8 mouse cellular contexts compared by ENCODE assay signal in the genomic region with DNA sequence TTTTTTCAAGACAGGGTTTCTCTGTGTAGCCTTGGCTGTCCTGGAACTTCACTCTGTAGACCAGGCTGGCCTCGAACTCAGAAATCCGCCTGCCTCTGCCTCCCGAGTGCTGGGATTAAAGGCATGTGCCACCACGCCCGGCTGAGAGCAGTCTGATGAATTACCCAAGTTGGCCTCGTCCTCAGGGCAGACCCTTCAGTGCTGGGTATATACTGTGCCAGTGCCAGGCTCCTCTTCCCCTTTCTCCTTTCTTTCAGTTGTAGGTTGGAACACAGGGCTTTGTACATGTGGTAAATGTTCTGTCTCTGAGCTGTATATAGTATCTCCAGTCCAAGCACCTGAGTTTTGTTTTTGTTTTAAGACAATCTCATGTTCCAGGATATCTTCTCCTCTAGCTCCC. TPM values are rescaled to one million over a fixed set of nuclear protein-coding genes. Genes with fewer than 3 reads are reported as not detected.
DNase-seq lines count a peak whose midpoint lies in the region; ATAC-seq and TF ChIP-seq lines count a peak whose summit lies in the region.

No protein-coding gene starts in this region.

- WGBS in heart, embryonic 15.5 days, result 79% methylated on average over 6 of the region's 6 CpGs
- WGBS in hindbrain, embryonic 13.5 days, result 71% methylated on average over 6 of the region's 6 CpGs
- 73% methylated on average over 6 of the region's 6 CpGs for WGBS in midbrain, embryonic 13.5 days

- TF ChIP-seq CTCF in G1E (IDR thresholded peaks at IDR 0.05; ENCODE audit: low read depth, low read length), result no peak

- H3K9ac ChIP-seq in heart, embryonic 15.5 days, result no peak overlapping the region
- peak overlapping the region; percentile 92; the same call in 1 of the 2 replicates for H3K9ac ChIP-seq in hindbrain, embryonic 13.5 days
- H3K9ac ChIP-seq in midbrain, embryonic 13.5 days (replicated peaks), result peak overlapping the region; percentile 39; the same call in 1 of the 2 replicates

- H3K4me1 ChIP-seq in heart, embryonic 15.5 days (replicated peaks), result peaks cover 35% of the 10 kb centered on the region
- peaks cover 38% of the 10 kb centered on the region for H3K4me1 ChIP-seq in G1E (ENCODE audit: insufficient read depth, low read depth, low read length)
- peaks cover 36% of the 10 kb centered on the region for H3K4me1 ChIP-seq in hindbrain, embryonic 13.5 days (replicated peaks)
- H3K4me1 ChIP-seq in midbrain, embryonic 13.5 days (replicated peaks), result peaks cover 35% of the 10 kb centered on the region

- peak overlapping the region; percentile 79 for H3K4me3 ChIP-seq in heart, embryonic 15.5 days
- peak overlapping the region; percentile 59; the same call in 1 of the 2 replicates for H3K4me3 ChIP-seq in G1E (ENCODE audit: low read depth, low read length)
- peak overlapping the region; percentile 84 for H3K4me3 ChIP-seq in hindbrain, embryonic 13.5 days
- peak overlapping the region; percentile 85 for H3K4me3 ChIP-seq in midbrain, embryonic 13.5 days (replicated peaks)

- no peak for DNase-seq in heart, adult 8-10 months (ENCODE audit: low spot score)
- DNase-seq in G1E (ENCODE audit: low spot score), result no peak
- DNase-seq in thymus, adult 18-20 months, result no peak
- DNase-seq in thymus, postnatal 0 days (ENCODE audit: low spot score), result no peak
- no peak for DNase-seq in urinary bladder, postnatal 10 days (ENCODE audit: low spot score)

- no peak for ATAC-seq in heart, embryonic 15.5 days (replicated peaks; ENCODE audit: insufficient number of reproducible peaks, insufficient read depth, low FRiP score, low read depth)
- ATAC-seq in G1E (ENCODE audit: extremely low read depth, insufficient number of reproducible peaks, low FRiP score, poor library complexity, severe bottlenecking), result no peak
- ATAC-seq in hindbrain, embryonic 13.5 days (ENCODE audit: low FRiP score), result no peak
- ATAC-seq in midbrain, embryonic 13.5 days, result no peak

- H3K9me3 ChIP-seq in heart, embryonic 15.5 days (replicated peaks), result no peaks in the 10 kb centered on the region
- H3K9me3 ChIP-seq in G1E (replicated peaks), result no peaks in the 10 kb centered on the region
- H3K9me3 ChIP-seq in hindbrain, embryonic 13.5 days, result no peaks in the 10 kb centered on the region
- no peaks in the 10 kb centered on the region for H3K9me3 ChIP-seq in midbrain, embryonic 13.5 days

- no peak overlapping the region for H3K27ac ChIP-seq in heart, embryonic 15.5 days
- H3K27ac ChIP-seq in hindbrain, embryonic 13.5 days, result no peak overlapping the region
- no peak overlapping the region for H3K27ac ChIP-seq in midbrain, embryonic 13.5 days

- H3K4me2 ChIP-seq in heart, embryonic 15.5 days, result peak overlapping the region; percentile 67
- H3K4me2 ChIP-seq in hindbrain, embryonic 13.5 days, result peak overlapping the region; percentile 81
- H3K4me2 ChIP-seq in midbrain, embryonic 13.5 days (replicated peaks), result peak overlapping the region; percentile 82

- no peaks in the 10 kb centered on the region for H3K27me3 ChIP-seq in heart, embryonic 15.5 days
- no peaks in the 10 kb centered on the region for H3K27me3 ChIP-seq in G1E (ENCODE audit: insufficient read depth, low read length)
- H3K27me3 ChIP-seq in hindbrain, embryonic 13.5 days, result no peaks in the 10 kb centered on the region
- H3K27me3 ChIP-seq in midbrain, embryonic 13.5 days, result no peaks in the 10 kb centered on the region

- H3K36me3 ChIP-seq in heart, embryonic 15.5 days, result no peaks in the 10 kb centered on the region
- peaks cover 34% of the 10 kb centered on the region for H3K36me3 ChIP-seq in G1E (replicated peaks)
- H3K36me3 ChIP-seq in hindbrain, embryonic 13.5 days, result no peaks in the 10 kb centered on the region
- no peaks in the 10 kb centered on the region for H3K36me3 ChIP-seq in midbrain, embryonic 13.5 days

RNA-seq across cellular contexts. Expression of a gene that starts 1.7 kb away (rescaled TPM):
- 24.2 and 24.4 TPM in 2 replicates for polyA plus RNA-seq in heart, embryonic 15.5 days (2015; fragmentation: Nextera tagmentation; extraction: Ambion mirVana)
- total RNA-seq in heart, adult 8-10 months (2022), result 10 to 100 TPM; 18.0 to 28.0 (median 23.2) TPM
- total RNA-seq in G1E (2014; fragmentation: Nextera tagmentation) (79.5 and 101 TPM in 2 replicates), G1E (2017) (53.3 and 57.4 TPM in 2 replicates)
- 14.9 and 22.6 TPM in 2 replicates for polyA plus RNA-seq in G1E (2012)
- 28.4 and 30.9 TPM in 2 replicates for polyA plus RNA-seq in hindbrain, embryonic 13.5 days (2015; fragmentation: Nextera tagmentation; extraction: Ambion mirVana)
- 29.2 and 33.9 TPM in 2 replicates for polyA plus RNA-seq in midbrain, embryonic 13.5 days (2015; fragmentation: Nextera tagmentation; extraction: Ambion mirVana)
- 48.6 and 52.5 TPM in 2 replicates for polyA plus RNA-seq in thymus, postnatal 0 days (2015; fragmentation: Nextera tagmentation; extraction: Ambion mirVana)

RNA-seq across cellular contexts. Expression of a gene that starts 30.2 kb away (rescaled TPM):
- 21.9 and 26.0 TPM in 2 replicates for polyA plus RNA-seq in heart, embryonic 15.5 days (2015; fragmentation: Nextera tagmentation; extraction: Ambion mirVana)
- total RNA-seq in heart, adult 8-10 months (2022), result 10 to 100 TPM; 65.6 to 80.8 (median 72.3) TPM
- 18.8 and 21.2 TPM in 2 replicates for total RNA-seq in G1E (2014; fragmentation: Nextera tagmentation)
- 12.2 and 13.9 TPM in 2 replicates for total RNA-seq in G1E (2017)
- 2.3 and 5.6 TPM in 2 replicates for polyA plus RNA-seq in G1E (2012)
- polyA plus RNA-seq in hindbrain, embryonic 13.5 days (2015; fragmentation: Nextera tagmentation; extraction: Ambion mirVana), result 6.7 and 6.9 TPM in 2 replicates
- 6.6 and 8.6 TPM in 2 replicates for polyA plus RNA-seq in midbrain, embryonic 13.5 days (2015; fragmentation: Nextera tagmentation; extraction: Ambion mirVana)
- 13.1 and 15.0 TPM in 2 replicates for polyA plus RNA-seq in thymus, postnatal 0 days (2015; fragmentation: Nextera tagmentation; extraction: Ambion mirVana)

RNA-seq across cellular contexts. Expression of a gene that starts 57.1 kb away (rescaled TPM):
- 35.5 and 40.2 TPM in 2 replicates for polyA plus RNA-seq in heart, embryonic 15.5 days (2015; fragmentation: Nextera tagmentation; extraction: Ambion mirVana)
- total RNA-seq in heart, adult 8-10 months (2022), result 10 to 100 TPM; 31.8 to 42.6 (median 37.9) TPM
- 5.1 and 31.3 TPM in 2 replicates for total RNA-seq in G1E (2014; fragmentation: Nextera tagmentation)
- total RNA-seq in G1E (2017), result 5.1 and 5.2 TPM in 2 replicates
- 3.3 and 8.4 TPM in 2 replicates for polyA plus RNA-seq in G1E (2012)
- 31.0 and 35.8 TPM in 2 replicates for polyA plus RNA-seq in hindbrain, embryonic 13.5 days (2015; fragmentation: Nextera tagmentation; extraction: Ambion mirVana)
- polyA plus RNA-seq in midbrain, embryonic 13.5 days (2015; fragmentation: Nextera tagmentation; extraction: Ambion mirVana), result 32.7 and 33.4 TPM in 2 replicates
- polyA plus RNA-seq in thymus, postnatal 0 days (2015; fragmentation: Nextera tagmentation; extraction: Ambion mirVana), result 19.1 and 22.2 TPM in 2 replicates
